Mouse (Mus musculus) hematopoietic multipotent progenitor cell, adult 10-12 weeks (in vitro differentiated cells): Measurements from ENCODE around the gene Sf3a1. TPM values are rescaled to one million over a fixed set of nuclear protein-coding genes. Genes with fewer than 3 reads are reported as not detected.

Experiments
- polyA plus RNA-seq: library from polyadenylated mRNA; stranded (reverse); fragments of >175 nt; gene quantifications from 2 replicates; pipeline ENCODE4 v1.2.3, GENCODE M21; 2012; ENCODE audit warnings: low replicate concordance

Sf3a1 gene
- 34.5 and 66.6 TPM in 2 replicates for polyA plus RNA-seq

GRCm38 (mm10) chr11:4159808-4160708 lies at the start of gene Sf3a1, which contains the start of gene Ccdc157:
Gene Sf3a1 (plus strand): TSS chr11:4160350.
Gene Ccdc157 (minus strand): TSS chr11:4160293.

GRCm38 (mm10) chr11:4122742-4123579 lies 37.2 kb upstream of the Sf3a1 start, which contains the start of gene Sec14l2:
Gene Sec14l2 (minus strand): TSS chr11:4123415.

GRCm38 (mm10) chr11:4134986-4135935 lies 24.9 kb upstream of the Sf3a1 start, which contains the start of gene Rnf215:
Gene Rnf215 (plus strand): TSS chr11:4135202.

GRCm38 (mm10) chr11:4186486-4187317 lies 26.6 kb downstream of the Sf3a1 start, which contains the start of gene Tbc1d10a:
Gene Tbc1d10a (plus strand): TSS chr11:4186789.

GRCm38 (mm10) chr11:4217914-4218629 lies 57.9 kb downstream of the Sf3a1 start, which contains the start of gene Castor1:
Gene Castor1 (plus strand): TSS chr11:4218225.

Other genes starting within 250 kb of the Sf3a1 start
- gene Slc35e4, start 245.7 kb upstream of the Sf3a1 start, polyA plus RNA-seq, result 3.6 and 10.2 TPM in 2 replicates
- gene Tcn2, start 228.2 kb upstream of the Sf3a1 start, polyA plus RNA-seq, result 7.1 and 21.6 TPM in 2 replicates
- 10.4 and 33.7 TPM in 2 replicates for gene Pes1, start 196.4 kb upstream of the Sf3a1 start, polyA plus RNA-seq
- gene 4930556J24Rik, start 183.6 kb upstream of the Sf3a1 start, polyA plus RNA-seq, result not detected in 2 replicates
- gene Gal3st1, start 176.7 kb upstream of the Sf3a1 start, polyA plus RNA-seq, result not detected in 2 replicates
- gene Sec14l4, start 128.9 kb upstream of the Sf3a1 start, polyA plus RNA-seq, result not detected in 2 replicates
- gene Sec14l3, start 95.5 kb upstream of the Sf3a1 start, polyA plus RNA-seq, result not detected in 2 replicates
- 2.3 and 4.6 TPM in 2 replicates for gene Mtfp1, start 64.9 kb upstream of the Sf3a1 start, polyA plus RNA-seq
- gene Sec14l2, start 36.9 kb upstream of the Sf3a1 start, polyA plus RNA-seq, result 0.96 and 6.3 TPM in 2 replicates
- 26.9 and 39.5 TPM in 2 replicates for gene Rnf215, start 25.1 kb upstream of the Sf3a1 start, polyA plus RNA-seq
- gene Ccdc157, start 57 bp upstream of the Sf3a1 start, polyA plus RNA-seq, result 3.5 and 5.0 TPM in 2 replicates
- gene Tbc1d10a, start 26.4 kb downstream of the Sf3a1 start, polyA plus RNA-seq, result 43.9 and 56.0 TPM in 2 replicates
- gene Castor1, start 57.9 kb downstream of the Sf3a1 start, polyA plus RNA-seq, result 4.4 and 7.2 TPM in 2 replicates
- gene Osm, start 76.1 kb downstream of the Sf3a1 start, polyA plus RNA-seq, result 7.6 and 18.1 TPM in 2 replicates
- 0.54 and 0.73 TPM in 2 replicates for gene Lif, start 97.2 kb downstream of the Sf3a1 start, polyA plus RNA-seq